ENCODE assay signal across 11 mouse cellular contexts in genomic region chr2:6331324-6332137, GRCm38 (mm10). TPM values are rescaled to one million over a fixed set of nuclear protein-coding genes. Genes with fewer than 3 reads are reported as not detected.
DNase-seq lines count a peak whose midpoint lies in the region; ATAC-seq and TF ChIP-seq lines count a peak whose summit lies in the region.
"Had no signal": no experiment of that assay in that cellular context is flagged by ENCODE, and none has a peak within 500 bp of the region (broad histone marks: within the 10 kb centered on the region; RNA-seq: fewer than 3 reads in every experiment).

No protein-coding gene starts in this region.

- ATAC-seq in kidney, embryonic 14.5 days (ENCODE audit: low FRiP score, low TSS enrichment), result peak; percentile 72
- peak; percentile 63 for ATAC-seq in intestine, embryonic 15.5 days
- peak; percentile 91 for ATAC-seq in megakaryocyte-erythroid progenitor cell, adult 5-6 weeks (replicated peaks; ENCODE audit: low FRiP score, low TSS enrichment, poor library complexity, severe bottlenecking)

- WGBS in kidney, embryonic 14.5 days, result 21% methylated on average over 7 of the region's 7 CpGs
- WGBS in intestine, embryonic 15.5 days, result 19% methylated on average over 7 of the region's 7 CpGs
- WGBS in forebrain, embryonic 10.5 days, result 90% methylated on average over 7 of the region's 7 CpGs

- H3K4me3 ChIP-seq in kidney, embryonic 14.5 days (ENCODE audit: low read length), result no peak overlapping the region
- H3K4me3 ChIP-seq in intestine, embryonic 15.5 days (replicated peaks), result no peak overlapping the region
- H3K4me3 ChIP-seq in forebrain, embryonic 10.5 days, result no peak overlapping the region
- H3K4me3 ChIP-seq in layer of hippocampus, adult 2 months, result no peak overlapping the region
- H3K4me3 ChIP-seq: embryonic facial prominence, embryonic 12.5 days; midbrain, embryonic 10.5 days had no signal

- peaks cover 31% of the 10 kb centered on the region for H3K4me1 ChIP-seq in kidney, embryonic 14.5 days (ENCODE audit: control insufficient read depth, insufficient read depth, low read length)
- H3K4me1 ChIP-seq in intestine, embryonic 15.5 days (replicated peaks), result peaks cover 25% of the 10 kb centered on the region
- peaks cover 11% of the 10 kb centered on the region; the same call in 1 of the 2 replicates for H3K4me1 ChIP-seq in forebrain, embryonic 10.5 days

- no peak for DNase-seq in kidney, postnatal 25 days
- peak; percentile 9 for DNase-seq in MEL-GATA-1-ER (ENCODE audit: extremely low read depth, low read depth)
- DNase-seq in forebrain, embryonic 10.5 days (ENCODE audit: extremely low spot score, low spot score), result no peak
- DNase-seq in layer of hippocampus, adult 2 months (ENCODE audit: low spot score in 2 of 2), result no peak
- no peak for DNase-seq in urinary bladder, adult 18-20 months (ENCODE audit: low spot score in 2 of 2)
- DNase-seq: cerebellum, adult 8-10 months had no signal

- no peak for TF ChIP-seq CTCF in layer of hippocampus, adult 2 months (conservative IDR thresholded peaks at IDR 0.05)

- no peak overlapping the region for H3K4me2 ChIP-seq in kidney, embryonic 14.5 days (replicated peaks; ENCODE audit: low read depth, low read length)
- H3K4me2 ChIP-seq in intestine, embryonic 15.5 days (replicated peaks), result no peak overlapping the region
- H3K4me2 ChIP-seq: embryonic facial prominence, embryonic 12.5 days had no signal

- no peaks in the 10 kb centered on the region for H3K9me3 ChIP-seq in kidney, embryonic 14.5 days (ENCODE audit: control insufficient read depth, low read length)
- H3K9me3 ChIP-seq in intestine, embryonic 15.5 days, result no peaks in the 10 kb centered on the region
- H3K9me3 ChIP-seq in forebrain, embryonic 10.5 days, result no peaks in the 10 kb centered on the region
- H3K9me3 ChIP-seq: embryonic facial prominence, embryonic 12.5 days; midbrain, embryonic 10.5 days had no signal

- peak overlapping the region; percentile 62; the same call in 1 of the 2 replicates for H3K27ac ChIP-seq in kidney, embryonic 14.5 days (ENCODE audit: low read depth, low read length)
- H3K27ac ChIP-seq in intestine, embryonic 15.5 days, result peak overlapping the region; percentile 57
- no peak overlapping the region for H3K27ac ChIP-seq in forebrain, embryonic 10.5 days
- no peak overlapping the region for H3K27ac ChIP-seq in layer of hippocampus, adult 2 months
- H3K27ac ChIP-seq: embryonic facial prominence, embryonic 12.5 days; midbrain, embryonic 10.5 days had no signal

- no peaks in the 10 kb centered on the region for H3K27me3 ChIP-seq in kidney, embryonic 14.5 days (ENCODE audit: control insufficient read depth, insufficient read depth, low read length)
- H3K27me3 ChIP-seq in intestine, embryonic 15.5 days (replicated peaks), result no peaks in the 10 kb centered on the region
- no peaks in the 10 kb centered on the region for H3K27me3 ChIP-seq in forebrain, embryonic 10.5 days (ENCODE audit: poor library complexity, severe bottlenecking)
- H3K27me3 ChIP-seq: embryonic facial prominence, embryonic 12.5 days had no signal

- no peaks in the 10 kb centered on the region for H3K36me3 ChIP-seq in kidney, embryonic 14.5 days (ENCODE audit: control insufficient read depth, insufficient read depth, low read length)
- no peaks in the 10 kb centered on the region for H3K36me3 ChIP-seq in intestine, embryonic 15.5 days
- H3K36me3 ChIP-seq in forebrain, embryonic 10.5 days (replicated peaks), result peaks cover 6% of the 10 kb centered on the region; the same call in 1 of the 2 replicates
- H3K36me3 ChIP-seq: embryonic facial prominence, embryonic 12.5 days had no signal

- no peak overlapping the region for H3K9ac ChIP-seq in kidney, embryonic 14.5 days (ENCODE audit: low read depth, low read length)
- no peak overlapping the region for H3K9ac ChIP-seq in intestine, embryonic 15.5 days
- H3K9ac ChIP-seq: embryonic facial prominence, embryonic 12.5 days had no signal

RNA-seq across cellular contexts. Expression of gene Usp6nl, which starts 9.1 kb away (rescaled TPM):
- polyA plus RNA-seq in kidney, embryonic 14.5 days (2014; fragmentation: Nextera tagmentation; extraction: Ambion mirVana), result 5.6 and 15.9 TPM in 2 replicates
- 9.4 and 11.8 TPM in 2 replicates for polyA plus RNA-seq in intestine, embryonic 15.5 days (2015; fragmentation: Nextera tagmentation; extraction: Ambion mirVana)
- total RNA-seq in megakaryocyte-erythroid progenitor cell, adult 5-6 weeks (2014; fragmentation: Nextera tagmentation), result 38.6 and 43.4 TPM in 2 replicates
- total RNA-seq in megakaryocyte-erythroid progenitor cell, adult 5-6 weeks (2017), result 31.8 and 53.7 TPM in 2 replicates
- 9.2 and 9.7 TPM in 2 replicates for polyA plus RNA-seq in forebrain, embryonic 10.5 days (2016; fragmentation: Nextera tagmentation; extraction: Ambion mirVana)
- 10 to 100 TPM; 13.1 to 13.5 TPM for total RNA-seq in layer of hippocampus, adult 2 months (2021)

Comparison
In these comparisons a context has a peak if more than half of its experiments do, and no peak if none do; other contexts are left out.
1. H3K27ac ChIP-seq: peak in kidney, embryonic 14.5 days (single experiment) and intestine, embryonic 15.5 days (single experiment); none in forebrain, embryonic 10.5 days (single experiment) and layer of hippocampus, adult 2 months (single experiment).
2. Peak in every context shown above with its lines, with median percentiles within 50 percentile points of each other: ATAC-seq.